Mouse (Mus musculus): Measurements from ENCODE around the gene Mrpl44.

GRCm38 (mm10) chr1:79751186-79751585, 24.6 kb upstream of the Mrpl44 start:
- TF ChIP-seq CTCF (IDR thresholded peaks at IDR 0.05; ENCODE audit: low read depth, low read length) = no peak
- TF ChIP-seq EP300 (IDR thresholded peaks at IDR 0.05; ENCODE audit: insufficient read depth, low read depth, low read length) = no peak
